In the genomic region with DNA sequence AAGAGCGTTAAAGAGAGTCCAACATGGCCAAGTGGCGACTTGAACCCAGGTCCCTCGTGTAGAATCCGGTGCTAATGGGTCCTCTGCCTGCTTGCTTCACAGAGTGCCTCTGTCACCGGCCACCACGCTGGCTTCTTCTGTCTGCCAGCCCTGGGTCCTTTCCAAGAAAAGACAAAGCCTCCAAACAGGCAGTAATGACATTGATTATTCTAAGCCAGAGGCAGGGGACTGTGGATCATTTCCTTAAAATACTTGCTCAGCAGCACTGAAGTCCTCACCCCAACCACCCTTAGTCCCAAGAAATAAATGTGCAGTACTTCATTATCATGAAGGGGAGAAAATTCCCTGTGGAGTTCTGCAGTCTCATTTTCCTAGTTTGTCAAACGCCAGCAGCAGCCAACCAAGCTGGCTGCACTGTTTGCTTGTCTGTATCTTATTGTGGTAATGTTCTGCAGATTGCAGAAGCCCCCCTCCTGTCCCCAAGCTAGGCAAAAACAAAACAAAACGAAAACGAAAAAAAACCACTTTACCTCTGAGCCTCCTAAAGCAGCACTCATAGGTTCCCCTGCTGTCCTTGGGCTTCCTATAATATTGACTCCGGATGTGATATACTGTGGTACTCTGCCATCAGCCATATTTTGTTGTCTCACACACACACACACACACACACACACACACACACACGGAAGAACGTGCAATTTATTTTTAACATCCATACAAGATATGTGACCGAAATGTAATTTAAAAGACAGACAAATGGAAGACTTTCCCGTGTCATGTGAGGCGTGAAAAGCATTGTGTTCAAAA, we compare ENCODE assay signal across 14 mouse cellular contexts.
DNase-seq lines count a peak whose midpoint lies in the region; ATAC-seq lines count a peak whose summit lies in the region.
"Had no signal": no experiment of that assay in that cellular context is flagged by ENCODE, and none has a peak within 500 bp of the region (broad histone marks: within the 10 kb centered on the region; RNA-seq: fewer than 3 reads in every experiment).

No protein-coding gene starts in this region.

- peak overlapping the region; percentile 35; the same call in 1 of the 2 replicates for H3K27ac ChIP-seq in neural tube, embryonic 13.5 days (replicated peaks)
- H3K27ac ChIP-seq in neural tube, embryonic 15.5 days (replicated peaks): peak overlapping the region; percentile 58
- H3K27ac ChIP-seq: embryonic facial prominence, embryonic 13.5 days; liver, embryonic 13.5 days; stomach, embryonic 15.5 days had no signal

- no peaks in the 10 kb centered on the region for H3K27me3 ChIP-seq in neural tube, embryonic 13.5 days
- no peaks in the 10 kb centered on the region for H3K27me3 ChIP-seq in neural tube, embryonic 15.5 days (replicated peaks)
- H3K27me3 ChIP-seq: embryonic facial prominence, embryonic 13.5 days; liver, embryonic 13.5 days; stomach, embryonic 15.5 days had no signal

- H3K9ac ChIP-seq in neural tube, embryonic 13.5 days: no peak overlapping the region
- H3K9ac ChIP-seq in neural tube, embryonic 15.5 days (replicated peaks): 0 out of 2 replicates have a peak overlapping the region, but pooled peaks have one; percentile 15
- H3K9ac ChIP-seq: embryonic facial prominence, embryonic 13.5 days; liver, embryonic 13.5 days; stomach, embryonic 15.5 days had no signal

- ATAC-seq in neural tube, embryonic 13.5 days (ENCODE audit: low read depth): no peak; the same call in 1 of the 2 replicates
- ATAC-seq in frontal cortex, adult (ENCODE audit: low TSS enrichment): peak; percentile 64; the same call in 1 of the 2 replicates
- no peak for ATAC-seq in neural tube, embryonic 15.5 days (ENCODE audit: low FRiP score)
- ATAC-seq in megakaryocyte-erythroid progenitor cell, adult 5-6 weeks (replicated peaks; ENCODE audit: low FRiP score, low TSS enrichment, poor library complexity, severe bottlenecking): no peak
- ATAC-seq in megakaryocyte, adult 5-6 weeks (ENCODE audit: poor library complexity, severe bottlenecking): no peak

- H3K9me3 ChIP-seq in neural tube, embryonic 13.5 days: no peaks in the 10 kb centered on the region
- no peaks in the 10 kb centered on the region for H3K9me3 ChIP-seq in neural tube, embryonic 15.5 days (replicated peaks)
- H3K9me3 ChIP-seq: embryonic facial prominence, embryonic 13.5 days; stomach, embryonic 15.5 days had no signal

- H3K4me3 ChIP-seq in neural tube, embryonic 13.5 days: no peak overlapping the region
- no peak overlapping the region for H3K4me3 ChIP-seq in neural tube, embryonic 15.5 days (replicated peaks)
- H3K4me3 ChIP-seq: embryonic facial prominence, embryonic 13.5 days; liver, embryonic 13.5 days; stomach, embryonic 15.5 days had no signal

- peaks cover 16% of the 10 kb centered on the region for H3K4me1 ChIP-seq in neural tube, embryonic 13.5 days (replicated peaks)
- peaks cover 20% of the 10 kb centered on the region for H3K4me1 ChIP-seq in neural tube, embryonic 15.5 days
- H3K4me1 ChIP-seq: liver, embryonic 13.5 days; stomach, embryonic 15.5 days had no signal

- H3K4me2 ChIP-seq in neural tube, embryonic 13.5 days: no peak overlapping the region
- H3K4me2 ChIP-seq in neural tube, embryonic 15.5 days: no peak overlapping the region
- H3K4me2 ChIP-seq: embryonic facial prominence, embryonic 13.5 days; liver, embryonic 13.5 days; stomach, embryonic 15.5 days had no signal

- 68% methylated on average over 15 of the region's 15 CpGs for WGBS in neural tube, embryonic 13.5 days
- 55% methylated on average over 15 of the region's 15 CpGs for WGBS in neural tube, embryonic 15.5 days

- no peaks in the 10 kb centered on the region for H3K36me3 ChIP-seq in neural tube, embryonic 13.5 days
- no peaks in the 10 kb centered on the region for H3K36me3 ChIP-seq in neural tube, embryonic 15.5 days
- H3K36me3 ChIP-seq: embryonic facial prominence, embryonic 13.5 days; liver, embryonic 13.5 days; stomach, embryonic 15.5 days had no signal

- DNase-seq in neural tube, embryonic 10.5 days (ENCODE audit: extremely low spot score, low spot score): no peak
- DNase-seq in layer of hippocampus, postnatal 10 days (ENCODE audit: low spot score in 2 of 2): peak; percentile 46 to 59
- DNase-seq in urinary bladder, postnatal 14 days (ENCODE audit: low spot score): no peak
- DNase-seq: gastrocnemius, postnatal 36 days; heart, postnatal 36 days; kidney, postnatal 25 days; liver, embryonic 13.5 days had no signal

Comparison
In these comparisons a context has a peak if more than half of its experiments do, and no peak if none do; other contexts are left out.
1. DNase-seq: peak in layer of hippocampus, postnatal 10 days (2 of 2); none in neural tube, embryonic 10.5 days (single experiment) and urinary bladder, postnatal 14 days (single experiment).